Mouse (Mus musculus) ES-Bruce4 (cell line): ENCODE data around the gene Dynll1. TPM values are rescaled to one million over a fixed set of nuclear protein-coding genes. Genes with fewer than 3 reads are reported as not detected.

ENCODE experiments used
- H3K27ac ChIP-seq: 2 replicates; pipeline ENCODE4 v1.5.1; 2012; ENCODE audit warnings: low read length, inconsistent platforms; ENCODE audit not compliant: insufficient read depth
- H3K27me3 ChIP-seq: 2 replicates; pipeline ENCODE4 v1.6.1; 2012; ENCODE audit warnings: mild to moderate bottlenecking, low read length, inconsistent platforms; ENCODE audit not compliant: control insufficient read depth, poor library complexity, insufficient read depth, severe bottlenecking
- H3K36me3 ChIP-seq: 2 replicates; pipeline ENCODE4 v1.6.1; 2012; ENCODE audit warnings: inconsistent platforms, mild to moderate bottlenecking, low read length, moderate library complexity; ENCODE audit not compliant: control insufficient read depth, poor library complexity, insufficient read depth, severe bottlenecking
- H3K4me1 ChIP-seq: one replicate; pipeline ENCODE4 v1.8.1; 2011; ENCODE audit warnings: low read length; ENCODE audit not compliant: control insufficient read depth, insufficient read depth
- H3K4me3 ChIP-seq: 2 replicates; pipeline ENCODE4 v1.5.1; 2011; ENCODE audit warnings: low read depth, mild to moderate bottlenecking, low read length
- H3K9ac ChIP-seq: 2 replicates; pipeline ENCODE4 v1.6.1; 2012; ENCODE audit warnings: low read depth, mild to moderate bottlenecking, inconsistent platforms; ENCODE audit not compliant: poor library complexity, severe bottlenecking
- H3K9me3 ChIP-seq: replicated peaks from 2 replicates; pipeline ENCODE4 v1.6.1; 2012; ENCODE audit warnings: mild to moderate bottlenecking, low read length, inconsistent platforms; ENCODE audit not compliant: control insufficient read depth, poor library complexity, insufficient read depth, severe bottlenecking
- CTCF ChIP-seq: IDR thresholded peaks from one replicate; pipeline ENCODE4 v1.8.1; 2011; ENCODE audit warnings: low read depth, low read length
- EP300 ChIP-seq: IDR thresholded peaks from 2 replicates; pipeline ENCODE4 v1.6.1; 2011; ENCODE audit warnings: low read depth, low read length; ENCODE audit not compliant: insufficient read depth
- POLR2A ChIP-seq: IDR thresholded peaks from one replicate; pipeline ENCODE4 v1.8.1; 2011; ENCODE audit warnings: low read length; ENCODE audit not compliant: insufficient read depth
- polyA plus RNA-seq: library from polyadenylated mRNA; stranded (reverse); fragments of >200 nt; gene quantifications from 2 replicates; pipeline ENCODE4 v1.2.4, GENCODE M21; 2011; ENCODE audit warnings: low read depth; ENCODE audit not compliant: missing spikeins, insufficient read depth, insufficient read length

The Dynll1 gene
- polyA plus RNA-seq, 1 experiment, result 556 TPM

DNA sequence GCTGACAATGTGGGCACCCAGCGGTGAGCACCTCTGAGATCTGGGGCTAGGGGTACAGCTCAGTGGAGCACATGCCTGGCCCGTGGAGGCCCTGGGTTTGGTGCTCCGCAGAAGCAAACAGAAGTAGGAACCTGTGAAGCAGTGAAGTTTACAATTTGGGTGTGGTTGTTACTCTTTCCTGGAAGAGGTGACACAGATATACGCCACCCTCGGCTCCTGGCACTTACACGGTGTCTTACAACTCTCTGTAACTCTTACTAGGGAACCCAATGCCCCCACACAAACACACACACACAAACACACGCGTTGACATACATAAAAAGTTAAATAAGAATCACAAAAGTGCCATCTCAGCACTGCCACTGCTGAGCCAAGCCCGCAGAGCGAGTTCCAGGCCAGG, 4.5 kb downstream of the Dynll1 start:
- Histone ChIP-seq H3K4me1 (no peaks in the 10 kb centered on the region), H3K9me3 (no peaks in the 10 kb centered on the region), H3K27ac (no peak overlapping the region), H3K9ac (no peak overlapping the region), H3K27me3 (no peaks in the 10 kb centered on the region), H3K36me3 (peaks cover 35% of the 10 kb centered on the region), H3K4me3 (no peak overlapping the region)
- TF ChIP-seq EP300 (no peak), POLR2A (no peak), CTCF (no peak)

- no peak overlapping the region for H3K9ac ChIP-seq
- H3K36me3 ChIP-seq, result peaks cover 32% of the 10 kb centered on the region
- no peaks in the 10 kb centered on the region for H3K27me3 ChIP-seq
Observed at GRCm38 (mm10) chr5:115294173-115294572, 6.6 kb downstream of the Dynll1 start.

DNA sequence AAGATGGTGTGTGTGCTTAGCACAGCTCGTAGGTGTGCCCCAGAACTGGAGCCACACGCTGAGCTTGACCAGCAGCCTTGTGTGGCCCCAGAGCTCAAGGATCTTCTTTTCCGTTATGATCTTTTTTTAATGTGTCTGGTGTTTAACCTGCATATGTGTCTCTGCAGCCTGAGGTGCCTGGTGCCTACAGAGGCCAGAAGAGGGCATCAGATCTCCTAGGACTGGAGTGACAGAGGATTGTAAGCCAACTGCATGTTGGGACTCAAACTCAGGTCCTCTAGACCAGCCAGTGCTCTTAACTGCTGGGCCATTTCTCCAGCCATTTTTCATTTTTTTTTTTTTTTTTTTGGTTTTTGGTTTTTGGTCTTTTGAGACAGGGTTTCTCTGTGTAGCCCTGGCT, 16.1 kb downstream of the Dynll1 start:
- Histone ChIP-seq H3K9ac (no peak overlapping the region), H3K4me3 (no peak overlapping the region), H3K36me3 (peaks cover 13% of the 10 kb centered on the region), H3K27me3 (no peaks in the 10 kb centered on the region), H3K4me1 (no peaks in the 10 kb centered on the region), H3K9me3 (no peaks in the 10 kb centered on the region), H3K27ac (no peak overlapping the region)
- TF ChIP-seq CTCF (peak; percentile 54), EP300 (no peak), POLR2A (no peak)

More at GRCm38 (mm10) chr5:115294173-115294572, 6.6 kb downstream of the Dynll1 start:
- Histone ChIP-seq H3K27ac (no peak overlapping the region), H3K4me1 (no peaks in the 10 kb centered on the region), H3K9me3 (no peaks in the 10 kb centered on the region), H3K4me3 (no peak overlapping the region)
- TF ChIP-seq CTCF (peak; percentile 69), EP300 (no peak), POLR2A (no peak)

GRCm38 (mm10) chr5:115280050-115280687, 20.6 kb downstream of the Dynll1 start:
- H3K9ac ChIP-seq, result peak overlapping the region; percentile 60
- H3K27ac ChIP-seq, result no peak overlapping the region
- no peaks in the 10 kb centered on the region for H3K9me3 ChIP-seq
- H3K4me3 ChIP-seq, result peak overlapping the region; percentile 97
- TF ChIP-seq CTCF, result peak; percentile 15
- TF ChIP-seq EP300, result no peak
- peaks cover 13% of the 10 kb centered on the region for H3K36me3 ChIP-seq
- no peaks in the 10 kb centered on the region for H3K27me3 ChIP-seq
- H3K4me1 ChIP-seq, result no peaks in the 10 kb centered on the region

- Histone ChIP-seq H3K9ac (peak within 1 kb of the TSS; percentile 60), H3K4me1 (peaks cover 3% of the 10 kb centered on the region), H3K4me3 (peak within 1 kb of the TSS; percentile 97), H3K27ac (no peak within 1 kb of the TSS), H3K9me3 (no peaks in the 10 kb centered on the region), H3K36me3 (peaks cover 9% of the 10 kb centered on the region), H3K27me3 (no peaks in the 10 kb centered on the region)
- TF ChIP-seq EP300, result no peak
- TF ChIP-seq CTCF, result no peak
- TF ChIP-seq POLR2A, result no peak
Observed at GRCm38 (mm10) chr5:115279226-115280049, 21.4 kb downstream of the Dynll1 start, which contains the start of gene Coq5. Coq5 (plus strand) TSS chr5:115279666.

GRCm38 (mm10) chr5:115278785-115279184, 22.0 kb downstream of the Dynll1 start:
- no peak for TF ChIP-seq EP300
- no peak for TF ChIP-seq POLR2A
- no peak for TF ChIP-seq CTCF
- Histone ChIP-seq H3K4me3 (no peak overlapping the region), H3K36me3 (peaks cover 5% of the 10 kb centered on the region), H3K9me3 (no peaks in the 10 kb centered on the region), H3K27me3 (no peaks in the 10 kb centered on the region), H3K27ac (no peak overlapping the region), H3K9ac (no peak overlapping the region), H3K4me1 (peaks cover 3% of the 10 kb centered on the region)
